Mouse (Mus musculus): ENCODE results near the gene Cfap73.

- no peak for TF ChIP-seq CTCF (IDR thresholded peaks at IDR 0.05; ENCODE audit: low read depth, low read length)
- no peak for TF ChIP-seq POLR2A (IDR thresholded peaks at IDR 0.05; ENCODE audit: insufficient read depth, low read length)
Measured at GRCm38 (mm10) chr5:120605241-120605661, 28.8 kb downstream of the Cfap73 start.
